Mouse (Mus musculus) CH12.LX (cell line): ENCODE data around the gene Sdhb. TPM values are rescaled to one million over a fixed set of nuclear protein-coding genes. Genes with fewer than 3 reads are reported as not detected.

ENCODE experiments used
- DNase-seq: peaks from one replicate; pipeline ENCODE4 v3.0.0-alpha.2; 2013; ENCODE audit errors: extremely low read depth
- H3K27ac ChIP-seq: 2 replicates; pipeline ENCODE4 v1.5.1; 2012; ENCODE audit warnings: low read depth, mild to moderate bottlenecking, control low read depth, moderate library complexity; ENCODE audit not compliant: insufficient read depth
- H3K27me3 ChIP-seq: replicated peaks from 2 replicates; pipeline ENCODE3; 2012; ENCODE audit warnings: inconsistent platforms
- H3K36me3 ChIP-seq, 2 experiments: replicated peaks in 1 of 2; 2 replicates each; pipeline versions ENCODE3 to v1.6.1; 2012; ENCODE audit warnings: inconsistent platforms in 1 of 2, low read length in 1 of 2, mild to moderate bottlenecking in 1 of 2, mixed read lengths in 1 of 2, moderate library complexity in 1 of 2; ENCODE audit not compliant: control insufficient read depth in 1 of 2, insufficient read depth in 1 of 2
- H3K4me1 ChIP-seq, 2 experiments: 2 replicates each; pipeline ENCODE4 v1.6.1; 2012; ENCODE audit warnings: inconsistent platforms in 1 of 2, moderate library complexity in 1 of 2; ENCODE audit not compliant: insufficient read depth in 2 of 2, control insufficient read depth in 1 of 2
- H3K4me2 ChIP-seq: 2 replicates; pipeline ENCODE4 v1.6.1; 2012; ENCODE audit warnings: low read depth, mild to moderate bottlenecking, control low read depth; ENCODE audit not compliant: poor library complexity, insufficient read depth, severe bottlenecking
- H3K4me3 ChIP-seq, 3 experiments: fragments of 150-350 bp in 1 of 3; sonication (generic) in 1 of 3; replicated peaks in 1 of 3; 2 replicates each; pipeline versions ENCODE3 to v1.5.1; 2011 to 2012; ENCODE audit warnings: low read depth in 2 of 3, low read length in 2 of 3, mild to moderate bottlenecking in 2 of 3, moderate library complexity in 2 of 3, control low read depth in 1 of 3, improper control_type of control experiment in 1 of 3, inconsistent platforms in 1 of 3, mixed read lengths in 1 of 3; ENCODE audit not compliant: poor library complexity in 1 of 3
- H3K79me2 ChIP-seq: replicated peaks from 2 replicates; pipeline ENCODE4 v1.6.1; 2012; ENCODE audit warnings: mild to moderate bottlenecking, moderate library complexity; ENCODE audit not compliant: control insufficient read depth, poor library complexity, insufficient read depth, severe bottlenecking; ENCODE audit errors: extremely low read depth
- H3K9ac ChIP-seq: 2 replicates; pipeline ENCODE4 v1.6.1; 2012; ENCODE audit warnings: low read depth, mild to moderate bottlenecking, control low read depth, moderate library complexity; ENCODE audit not compliant: insufficient read depth
- H3K9me3 ChIP-seq: replicated peaks from 2 replicates; pipeline ENCODE3; 2012; ENCODE audit warnings: low read length, inconsistent platforms, mixed read lengths
- BHLHE40 ChIP-seq: IDR thresholded peaks from 2 replicates; pipeline ENCODE4 v1.6.1; 2011; ENCODE audit warnings: mild to moderate bottlenecking, low read depth, low read length, improper control_type of control experiment
- CHD1 ChIP-seq: IDR thresholded peaks from 2 replicates; pipeline ENCODE4 v1.6.1; 2012; ENCODE audit warnings: low read depth, low read length, improper control_type of control experiment, inconsistent platforms
- CHD2 ChIP-seq: IDR thresholded peaks from 2 replicates; pipeline ENCODE4 v1.6.1; 2011; ENCODE audit warnings: low read length, improper control_type of control experiment
- EP300 ChIP-seq: IDR thresholded peaks from 2 replicates; pipeline ENCODE4 v1.6.1; 2011; ENCODE audit warnings: low read length, improper control_type of control experiment
- ETS1 ChIP-seq: conservative IDR thresholded peaks from 2 replicates; pipeline ENCODE4 v1.6.1; 2012; ENCODE audit warnings: low read depth, mild to moderate bottlenecking, inconsistent platforms, low read length, improper control_type of control experiment, moderate library complexity
- IRF4 ChIP-seq: IDR thresholded peaks from 2 replicates; pipeline ENCODE4 v1.6.1; 2014; ENCODE audit warnings: low read depth, mild to moderate bottlenecking, inconsistent platforms, low read length, improper control_type of control experiment
- JUN ChIP-seq: IDR thresholded peaks from 2 replicates; pipeline ENCODE4 v1.6.1; 2011; ENCODE audit warnings: low read depth, mild to moderate bottlenecking, low read length, improper control_type of control experiment, moderate library complexity; ENCODE audit not compliant: insufficient read depth
- JUND ChIP-seq: conservative IDR thresholded peaks from 2 replicates; pipeline ENCODE4 v1.6.1; 2011; ENCODE audit warnings: low read depth, low read length, improper control_type of control experiment
- MAX ChIP-seq: IDR thresholded peaks from 2 replicates; pipeline ENCODE4 v1.6.1; 2011; ENCODE audit warnings: low read length, improper control_type of control experiment
- NRF1 ChIP-seq: IDR thresholded peaks from 2 replicates; pipeline ENCODE4 v1.6.1; 2014; ENCODE audit warnings: low read depth, mild to moderate bottlenecking, inconsistent platforms, low read length, improper control_type of control experiment, moderate library complexity
- PAX5 ChIP-seq: IDR thresholded peaks from 2 replicates; pipeline ENCODE4 v1.6.1; 2012; ENCODE audit warnings: low read length, inconsistent platforms, mixed read lengths
- POLR2A ChIP-seq: IDR thresholded peaks from 2 replicates; pipeline ENCODE4 v1.6.1; 2011; ENCODE audit warnings: low read depth, mild to moderate bottlenecking, improper control_type of control experiment, low read length
- POLR2AphosphoS2 ChIP-seq: IDR thresholded peaks from 2 replicates; pipeline ENCODE4 v1.6.1; 2011; ENCODE audit warnings: low read depth, low read length, improper control_type of control experiment
- RCOR1 ChIP-seq: conservative IDR thresholded peaks from 2 replicates; pipeline ENCODE4 v1.6.1; 2012; ENCODE audit warnings: low read depth, mild to moderate bottlenecking, inconsistent platforms, low read length, improper control_type of control experiment
- TCF12 ChIP-seq: IDR thresholded peaks from 2 replicates; pipeline ENCODE4 v1.6.1; 2014; ENCODE audit warnings: low read depth, mild to moderate bottlenecking, inconsistent platforms, low read length, improper control_type of control experiment
- USF1 ChIP-seq: IDR thresholded peaks from 2 replicates; pipeline ENCODE4 v1.6.1; 2014; ENCODE audit warnings: low read depth, mild to moderate bottlenecking, inconsistent platforms, low read length, improper control_type of control experiment
- ZMIZ1 ChIP-seq: IDR thresholded peaks from 2 replicates; pipeline ENCODE4 v1.6.1; 2012; ENCODE audit warnings: low read depth, mild to moderate bottlenecking, inconsistent platforms, low read length, improper control_type of control experiment
- ZNF384 ChIP-seq: IDR thresholded peaks from 2 replicates; pipeline ENCODE4 v1.6.1; 2012; ENCODE audit warnings: low read depth, low read length, improper control_type of control experiment, inconsistent platforms
- dilution Hi-C: fragments of 300-500 bp; cut with MboI; formaldehyde crosslinking; loops from 2 replicates; pipeline ENCODE4 v1.14.3; 2020; ENCODE audit warnings: low sequenced_read_pairs; ENCODE audit not compliant: extremely low pct_unique_long_range_greater_than_20kb, extremely low pct_ligation_motif_present
- in situ Hi-C: fragments of 300-500 bp; cut with MboI; formaldehyde crosslinking; loops from 3 replicates; pipeline ENCODE4 v1.14.3; 2019; ENCODE audit warnings: low sequenced_read_pairs, low pct_ligation_motif_present, low pct_unique_long_range_greater_than_20kb, mixed read lengths
- polyA plus RNA-seq: library from polyadenylated mRNA; unstranded; fragments of >175 nt; gene quantifications from 2 replicates; pipeline ENCODE4 v1.2.1, GENCODE M21; 2012; ENCODE audit warnings: low read depth; ENCODE audit not compliant: insufficient read length
- total RNA-seq, 2 experiments: library from RNA; depleted of rRNA; stranded (reverse); fragments of 300-350 nt in 1 of 2; fragments of >200 nt in 1 of 2; gene quantifications; 2 replicates each; pipeline ENCODE4 v1.2.3; 2012 to 2014

Gene Sdhb
- total and polyA plus RNA-seq, 3 experiments: 156 to 190 (median 188) TPM

DNA sequence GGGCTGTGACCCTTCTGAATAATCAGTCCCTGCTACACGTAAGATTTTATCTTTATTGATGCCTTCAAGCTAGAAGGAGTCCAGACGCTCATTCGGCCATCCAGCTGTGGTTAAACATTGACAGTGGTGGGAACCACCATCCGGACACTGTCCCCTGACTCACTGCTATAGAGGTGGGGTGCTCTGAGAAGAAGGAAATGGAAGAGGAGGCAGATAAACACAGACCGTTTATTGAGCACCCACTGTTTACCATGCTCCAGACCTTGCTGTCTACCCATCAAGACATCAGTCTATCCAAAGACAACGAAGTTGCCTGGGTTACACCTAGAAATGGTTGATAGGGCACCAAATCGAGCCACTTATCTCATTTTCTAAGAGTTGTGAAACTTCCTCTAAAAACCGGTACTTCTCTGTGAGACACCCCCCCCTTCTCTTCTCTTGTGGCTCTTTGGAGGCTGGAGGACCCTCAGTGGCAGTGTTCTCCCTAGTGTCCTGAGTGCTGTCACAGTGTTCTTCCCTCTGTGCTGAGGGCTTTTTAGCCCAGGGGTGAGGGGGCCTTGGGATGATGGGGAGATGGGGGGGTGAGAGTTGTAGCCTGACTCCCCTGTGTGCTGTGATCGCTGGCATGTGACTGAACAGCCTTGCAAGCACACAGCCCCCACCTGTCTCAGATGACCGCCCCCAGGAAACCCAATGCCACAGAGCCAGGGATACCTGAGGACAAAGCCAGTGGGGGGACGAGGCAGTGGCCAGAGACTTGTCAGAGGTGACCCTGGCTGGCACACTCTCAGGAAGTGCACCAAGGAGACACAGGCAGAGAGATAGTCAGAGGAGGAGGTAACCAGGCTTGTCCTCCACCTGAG lies 40.8 kb upstream of the Sdhb start:
- H3K4me2 ChIP-seq: no peak overlapping the region

DNA sequence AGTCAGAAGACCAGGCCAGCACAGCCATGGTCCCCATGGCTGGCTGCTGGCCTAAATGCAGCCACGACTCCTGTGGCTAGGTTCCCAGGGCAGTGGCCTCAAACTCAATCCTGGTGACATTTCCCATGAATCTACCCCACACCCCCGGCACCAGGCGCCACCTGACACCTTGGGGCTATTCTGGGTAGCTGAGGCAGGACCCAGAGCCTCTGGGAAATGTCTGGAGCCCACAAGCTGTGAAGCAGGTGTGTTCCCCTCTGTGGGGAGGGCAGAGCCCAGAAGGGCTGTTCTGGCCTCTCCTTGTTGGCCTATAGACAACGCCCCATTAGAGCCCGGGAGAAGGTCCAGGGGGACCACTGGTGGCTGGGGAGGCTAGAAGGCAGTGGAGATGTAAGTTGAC lies 38.5 kb upstream of the Sdhb start:
- Histone ChIP-seq H3K4me3 (no peak overlapping the region), H3K9me3 (no peaks in the 10 kb centered on the region), H3K27ac (no peak overlapping the region), H3K9ac (no peak overlapping the region), H3K36me3 (no peaks in the 10 kb centered on the region), H3K27me3 (peaks cover 87% of the 10 kb centered on the region), H3K79me2 (no peaks in the 10 kb centered on the region), H3K4me1 (no peaks in the 10 kb centered on the region; a peak in 1 of 4 replicates), H3K4me2 (no peak overlapping the region)
- in situ Hi-C loops (no loop called here), dilution Hi-C loops (no loop called here)
- DNase-seq: no peak
- TF ChIP-seq BHLHE40: no peak
- TF ChIP-seq ETS1: no peak
- no peak for TF ChIP-seq USF1
- no peak for TF ChIP-seq IRF4
- no peak for TF ChIP-seq NRF1
- TF ChIP-seq RCOR1: no peak
- no peak for TF ChIP-seq EP300
- TF ChIP-seq CHD1: no peak

More for the DNA sequence above, 40.8 kb upstream of the Sdhb start:
- Histone ChIP-seq H3K4me1 (no peaks in the 10 kb centered on the region), H3K36me3 (no peaks in the 10 kb centered on the region), H3K4me3 (no peak overlapping the region), H3K9ac (no peak overlapping the region), H3K9me3 (no peaks in the 10 kb centered on the region), H3K79me2 (no peaks in the 10 kb centered on the region), H3K27me3 (peaks cover 89% of the 10 kb centered on the region), H3K27ac (no peak overlapping the region)
- no peak for DNase-seq
- TF ChIP-seq JUND: no peak
- TF ChIP-seq EP300: no peak
- no peak for TF ChIP-seq MAX
- no peak for TF ChIP-seq RCOR1
- no peak for TF ChIP-seq ZNF384
- no peak for TF ChIP-seq JUN
- TF ChIP-seq PAX5: no peak
- no peak for TF ChIP-seq CHD2
- TF ChIP-seq TCF12: no peak
- TF ChIP-seq POLR2AphosphoS2: no peak
- no peak for TF ChIP-seq ZMIZ1
- no peak for TF ChIP-seq POLR2A
- in situ Hi-C loops: no loop called here
- dilution Hi-C loops: no loop called here
